Mouse (Mus musculus) neural tube, embryonic 12.5 days (tissue): ENCODE data around the gene Pkn3. TPM values are rescaled to one million over a fixed set of nuclear protein-coding genes. Genes with fewer than 3 reads are reported as not detected.

Source experiments
- ATAC-seq: fragments of 200-750 bp; cut with Nextera tagmentation; 2 replicates; pipeline ENCODE4 v1.8.0; 2017; ENCODE audit warnings: low read depth, mild to moderate bottlenecking, moderate TSS enrichment, moderate library complexity; ENCODE audit not compliant: low FRiP score
- H3K27ac ChIP-seq: fragments of 300-500 bp; sonication (generic); 2 replicates; pipeline ENCODE4 v1.5.1; 2016
- H3K27me3 ChIP-seq: fragments of 300-500 bp; sonication (generic); replicated peaks from 2 replicates; pipeline ENCODE4 v1.6.1; 2016; ENCODE audit warnings: mild to moderate bottlenecking
- H3K36me3 ChIP-seq: fragments of 300-500 bp; sonication (generic); 2 replicates; pipeline ENCODE4 v1.6.1; 2016; ENCODE audit warnings: mild to moderate bottlenecking
- H3K4me1 ChIP-seq: fragments of 300-500 bp; sonication (generic); 2 replicates; pipeline ENCODE4 v1.6.1; 2016
- H3K4me2 ChIP-seq: fragments of 300-500 bp; sonication (generic); replicated peaks from 2 replicates; pipeline ENCODE4 v1.6.1; 2016; ENCODE audit warnings: mild to moderate bottlenecking
- H3K4me3 ChIP-seq: fragments of 300-500 bp; sonication (generic); 2 replicates; pipeline ENCODE4 v1.5.1; 2016
- H3K9ac ChIP-seq: fragments of 300-500 bp; sonication (generic); 2 replicates; pipeline ENCODE4 v1.6.1; 2016; ENCODE audit warnings: mild to moderate bottlenecking
- H3K9me3 ChIP-seq: fragments of 300-500 bp; sonication (generic); 2 replicates; pipeline ENCODE4 v1.6.1; 2016; ENCODE audit warnings: mild to moderate bottlenecking
- WGBS: fragments of 180-500 bp; shearing (Covaris S2); methylation state at CpG from one replicate; pipeline ENCODE4 v1.1.7; 2016; 5-methylcytosine and 5-hydroxymethylcytosine counted together
- polyA plus RNA-seq: library from polyadenylated mRNA; unstranded; fragments of >200 nt; fragmentation: Nextera tagmentation; extraction: Ambion mirVana; gene quantifications from 2 replicates; pipeline ENCODE4 v1.2.1, GENCODE M21; 2016

Pkn3 gene
- polyA plus RNA-seq, 1 experiment from 2014 or later = 6.9 TPM

- peaks cover 11% of the 10 kb centered on the region; the same call in 1 of the 2 replicates for H3K4me1 ChIP-seq
- no peak overlapping the region for H3K27ac ChIP-seq
- no peaks in the 10 kb centered on the region for H3K36me3 ChIP-seq
- no peaks in the 10 kb centered on the region for H3K27me3 ChIP-seq
- H3K4me2 ChIP-seq = peak overlapping the region; percentile 51
- WGBS = 8% methylated on average over 12 of the region's 12 CpGs
- no peak for ATAC-seq
- peak overlapping the region; percentile 38; the same call in 1 of the 2 replicates for H3K9ac ChIP-seq
- no peaks in the 10 kb centered on the region for H3K9me3 ChIP-seq
- peak overlapping the region; percentile 13; the same call in 1 of the 2 replicates for H3K4me3 ChIP-seq
Observed at GRCm38 (mm10) chr2:30084632-30085031, 7.1 kb downstream of the Pkn3 start.

GRCm38 (mm10) chr2:30087310-30087709 lies 9.8 kb downstream of the Pkn3 start:
- Histone ChIP-seq H3K4me2 (no peak overlapping the region), H3K4me1 (peaks cover 11% of the 10 kb centered on the region; the same call in 1 of the 2 replicates), H3K9me3 (no peaks in the 10 kb centered on the region), H3K27ac (no peak overlapping the region), H3K27me3 (no peaks in the 10 kb centered on the region), H3K36me3 (peaks cover 16% of the 10 kb centered on the region), H3K4me3 (no peak overlapping the region), H3K9ac (no peak overlapping the region)
- 92% methylated on average over 4 of the region's 4 CpGs for WGBS
- no peak for ATAC-seq

- peaks cover 19% of the 10 kb centered on the region for H3K36me3 ChIP-seq
- H3K4me1 ChIP-seq = peaks cover 17% of the 10 kb centered on the region; the same call in 1 of the 2 replicates
- no peak overlapping the region for H3K9ac ChIP-seq
- ATAC-seq = no peak
- H3K27ac ChIP-seq = no peak overlapping the region
- no peak overlapping the region for H3K4me2 ChIP-seq
- H3K27me3 ChIP-seq = no peaks in the 10 kb centered on the region
- no peak overlapping the region; the same call in 1 of the 2 replicates for H3K4me3 ChIP-seq
- WGBS = 95% methylated on average over 12 of the region's 12 CpGs
- H3K9me3 ChIP-seq = no peaks in the 10 kb centered on the region
Observed at GRCm38 (mm10) chr2:30091521-30091920, 14.0 kb downstream of the Pkn3 start.

- no peak overlapping the region; the same call in 1 of the 2 replicates for H3K4me3 ChIP-seq
- peak overlapping the region; percentile 70 for H3K4me2 ChIP-seq
- peaks cover 17% of the 10 kb centered on the region; the same call in 1 of the 2 replicates for H3K4me1 ChIP-seq
- no peak overlapping the region for H3K9ac ChIP-seq
- H3K36me3 ChIP-seq = peaks cover 21% of the 10 kb centered on the region
- H3K27ac ChIP-seq = 0 out of 2 replicates have a peak overlapping the region, but pooled peaks have one; percentile 7
- no peaks in the 10 kb centered on the region for H3K27me3 ChIP-seq
- no peak for ATAC-seq
- 58% methylated on average over 6 of the region's 6 CpGs for WGBS
- no peaks in the 10 kb centered on the region for H3K9me3 ChIP-seq
Observed at GRCm38 (mm10) chr2:30092280-30092918, 14.9 kb downstream of the Pkn3 start.

GRCm38 (mm10) chr2:30093471-30094207 lies 16.2 kb downstream of the Pkn3 start, which contains the start of gene Zdhhc12:
Zdhhc12 (minus strand) TSS chr2:30093648.
- Histone ChIP-seq H3K9ac (peak within 1 kb of the TSS; percentile 61), H3K4me2 (peak within 1 kb of the TSS; percentile 70), H3K27ac (0 out of 2 replicates have a peak within 1 kb of the TSS, but pooled peaks have one; percentile 7), H3K4me1 (peaks cover 17% of the 10 kb centered on the region; the same call in 1 of the 2 replicates), H3K36me3 (peaks cover 31% of the 10 kb centered on the region), H3K4me3 (peak within 1 kb of the TSS; percentile 67), H3K9me3 (no peaks in the 10 kb centered on the region), H3K27me3 (no peaks in the 10 kb centered on the region)
- ATAC-seq = peak; percentile 90
- WGBS = under 1% methylated on average over 51 of the region's 51 CpGs

GRCm38 (mm10) chr2:30094208-30094588 lies 16.7 kb downstream of the Pkn3 start:
- peaks cover 17% of the 10 kb centered on the region; the same call in 1 of the 2 replicates for H3K4me1 ChIP-seq
- 3% methylated on average over 13 of the region's 13 CpGs for WGBS
- ATAC-seq = no peak
- H3K36me3 ChIP-seq = peaks cover 36% of the 10 kb centered on the region
- H3K27me3 ChIP-seq = no peaks in the 10 kb centered on the region
- H3K27ac ChIP-seq = no peak overlapping the region
- H3K9ac ChIP-seq = peak overlapping the region; percentile 61
- peak overlapping the region; percentile 70 for H3K4me2 ChIP-seq
- H3K9me3 ChIP-seq = no peaks in the 10 kb centered on the region
- H3K4me3 ChIP-seq = peak overlapping the region; percentile 67

GRCm38 (mm10) chr2:30095882-30096527 lies 18.5 kb downstream of the Pkn3 start:
- Histone ChIP-seq H3K27me3 (no peaks in the 10 kb centered on the region), H3K4me2 (no peak overlapping the region), H3K4me1 (peaks cover 17% of the 10 kb centered on the region; the same call in 1 of the 2 replicates), H3K9ac (0 out of 2 replicates have a peak overlapping the region, but pooled peaks have one; percentile 26), H3K4me3 (no peak overlapping the region), H3K36me3 (peaks cover 41% of the 10 kb centered on the region), H3K9me3 (no peaks in the 10 kb centered on the region), H3K27ac (no peak overlapping the region)
- ATAC-seq = no peak
- 82% methylated on average over 2 of the region's 2 CpGs for WGBS

GRCm38 (mm10) chr2:30100214-30100613 lies 22.7 kb downstream of the Pkn3 start:
- Histone ChIP-seq H3K4me1 (no peaks in the 10 kb centered on the region), H3K4me2 (no peak overlapping the region), H3K9ac (no peak overlapping the region), H3K27me3 (no peaks in the 10 kb centered on the region), H3K9me3 (no peaks in the 10 kb centered on the region), H3K27ac (no peak overlapping the region), H3K36me3 (peaks cover 68% of the 10 kb centered on the region), H3K4me3 (no peak overlapping the region)
- 77% methylated on average over 4 of the region's 4 CpGs for WGBS
- no peak for ATAC-seq

- Histone ChIP-seq H3K4me2 (no peak overlapping the region), H3K27ac (no peak overlapping the region), H3K4me3 (no peak overlapping the region), H3K36me3 (peaks cover 82% of the 10 kb centered on the region), H3K9me3 (no peaks in the 10 kb centered on the region), H3K9ac (no peak overlapping the region), H3K27me3 (no peaks in the 10 kb centered on the region), H3K4me1 (no peaks in the 10 kb centered on the region)
- no peak for ATAC-seq
Observed at GRCm38 (mm10) chr2:30106364-30106763, 28.9 kb downstream of the Pkn3 start.

- Histone ChIP-seq H3K4me3 (no peak overlapping the region), H3K9ac (no peak overlapping the region), H3K27me3 (no peaks in the 10 kb centered on the region), H3K4me1 (no peaks in the 10 kb centered on the region), H3K27ac (no peak overlapping the region), H3K4me2 (no peak overlapping the region), H3K36me3 (peaks cover 80% of the 10 kb centered on the region), H3K9me3 (no peaks in the 10 kb centered on the region)
- 93% methylated on average over 5 of the region's 5 CpGs for WGBS
- no peak for ATAC-seq
Observed at GRCm38 (mm10) chr2:30107646-30108045, 30.2 kb downstream of the Pkn3 start.

- Histone ChIP-seq H3K4me3 (no peak overlapping the region), H3K27ac (no peak overlapping the region), H3K4me1 (no peaks in the 10 kb centered on the region), H3K36me3 (peaks cover 80% of the 10 kb centered on the region), H3K9me3 (no peaks in the 10 kb centered on the region), H3K4me2 (no peak overlapping the region), H3K27me3 (no peaks in the 10 kb centered on the region), H3K9ac (no peak overlapping the region)
- WGBS = 93% methylated on average over 4 of the region's 4 CpGs
- ATAC-seq = no peak
Observed at GRCm38 (mm10) chr2:30108260-30108659, 30.8 kb downstream of the Pkn3 start.

- no peak for ATAC-seq
- Histone ChIP-seq H3K27me3 (no peaks in the 10 kb centered on the region), H3K4me3 (no peak overlapping the region), H3K9ac (no peak overlapping the region), H3K36me3 (peaks cover 63% of the 10 kb centered on the region), H3K27ac (no peak overlapping the region), H3K9me3 (no peaks in the 10 kb centered on the region), H3K4me2 (no peak overlapping the region), H3K4me1 (no peaks in the 10 kb centered on the region)
- 98% methylated on average over 2 of the region's 2 CpGs for WGBS
Observed at GRCm38 (mm10) chr2:30111500-30111899, 34.0 kb downstream of the Pkn3 start.
